Mouse (Mus musculus) left cerebral cortex, adult 11 months (tissue): ENCODE results near the gene Rnf144b.

ENCODE experiments used
- DNase-seq: peaks from one replicate; pipeline ENCODE4 v3.0.0; 2022; ENCODE audit warnings: low spot score

Gene Rnf144b

DNA sequence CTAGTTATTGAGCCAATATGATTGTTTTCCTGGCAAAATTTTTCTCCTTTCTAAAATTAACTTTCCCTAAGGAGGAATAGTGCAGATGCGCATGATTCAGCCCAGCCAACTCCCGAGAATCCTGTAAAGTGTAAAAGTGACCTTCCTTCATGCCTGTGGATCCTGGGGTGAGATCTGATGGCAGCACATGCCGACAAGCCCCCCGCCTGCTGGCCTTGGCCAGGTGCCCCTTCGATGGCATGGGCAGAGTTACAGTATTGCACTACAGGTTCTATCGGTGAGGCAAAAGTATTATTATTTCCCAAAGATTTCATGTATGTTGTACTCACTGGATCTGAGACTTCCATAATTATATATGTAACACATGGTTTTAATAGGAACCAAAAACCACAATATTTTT lies 2.5 kb downstream of the Rnf144b start:
- no peak for DNase-seq

DNA sequence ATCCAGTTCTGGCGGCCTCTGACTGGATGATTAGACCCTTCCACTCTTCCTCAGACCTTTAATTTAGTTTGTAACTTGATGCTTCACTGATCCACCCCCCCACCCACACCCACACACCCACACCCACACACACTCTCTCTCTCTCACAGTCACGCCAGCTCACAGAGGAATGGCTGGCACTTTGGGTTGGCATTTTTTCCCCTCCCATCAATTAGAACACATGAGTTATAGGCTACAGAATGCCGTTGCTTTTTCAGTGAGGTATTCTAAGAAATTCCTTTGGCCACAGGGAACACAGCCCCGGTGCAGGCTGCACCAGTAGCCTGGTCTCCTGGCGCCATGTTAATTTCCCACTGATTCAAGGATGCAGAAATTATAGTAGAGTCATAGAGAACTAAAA lies 3.1 kb downstream of the Rnf144b start:
- DNase-seq = no peak

DNA sequence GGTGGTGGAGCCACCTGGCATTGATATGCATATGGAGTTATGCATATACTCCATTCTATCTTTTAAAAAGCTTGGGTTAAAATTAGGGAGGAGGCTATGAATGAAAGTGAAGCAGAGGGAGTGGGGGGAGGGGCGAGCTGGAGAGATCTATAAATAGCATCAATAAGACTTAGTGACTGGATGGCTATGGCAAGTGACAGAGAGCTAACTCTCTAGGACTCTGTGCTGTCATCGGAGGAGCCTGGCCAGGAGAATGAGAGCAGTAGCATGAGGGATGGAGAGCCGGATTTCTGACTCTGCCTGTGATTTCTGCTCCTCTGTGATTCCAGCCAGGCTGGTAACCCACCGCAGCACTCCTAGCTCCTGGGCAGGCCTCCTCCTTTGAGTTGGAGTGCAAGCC lies 6.6 kb downstream of the Rnf144b start:
- DNase-seq = no peak

DNA sequence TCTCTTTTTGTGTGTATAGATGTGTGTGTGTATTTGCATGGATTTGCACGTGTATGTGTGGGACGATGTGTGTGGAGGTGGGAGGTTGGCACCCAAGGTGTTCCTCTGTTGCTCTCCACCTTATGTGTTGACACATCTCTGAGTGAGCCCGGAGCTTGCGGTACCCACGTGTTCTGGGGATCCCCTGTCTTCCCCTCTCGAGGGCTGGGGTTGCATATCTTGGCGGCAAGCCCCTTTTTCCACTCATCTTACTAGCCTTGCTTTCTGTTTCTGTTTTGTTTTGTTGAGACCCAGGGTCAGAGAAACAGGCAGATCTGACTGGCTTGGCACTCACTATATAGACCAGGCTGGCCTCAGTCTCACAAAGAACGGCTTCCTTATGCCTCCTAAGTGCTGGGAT lies 10.6 kb downstream of the Rnf144b start:
- DNase-seq = no peak

DNA sequence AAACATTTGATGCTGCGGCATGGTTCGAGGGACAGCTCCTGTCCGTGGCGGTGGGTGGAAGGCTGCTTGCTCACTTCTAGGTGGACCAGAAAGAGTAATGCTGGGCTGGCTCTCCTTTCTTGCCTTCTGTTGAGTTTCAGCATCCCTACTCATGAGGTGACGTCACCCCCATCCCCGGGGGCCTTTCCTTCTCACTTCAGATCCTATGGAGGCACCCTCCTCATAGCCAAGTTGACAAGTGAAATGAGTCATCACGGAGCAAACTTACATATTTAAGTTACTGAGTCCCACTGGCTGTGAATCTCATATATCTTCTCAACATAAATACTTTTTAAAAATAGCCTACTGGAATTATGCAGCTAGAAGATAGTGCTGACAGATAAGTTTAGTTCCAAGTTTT lies 12.4 kb downstream of the Rnf144b start:
- DNase-seq = peak; percentile 34

DNA sequence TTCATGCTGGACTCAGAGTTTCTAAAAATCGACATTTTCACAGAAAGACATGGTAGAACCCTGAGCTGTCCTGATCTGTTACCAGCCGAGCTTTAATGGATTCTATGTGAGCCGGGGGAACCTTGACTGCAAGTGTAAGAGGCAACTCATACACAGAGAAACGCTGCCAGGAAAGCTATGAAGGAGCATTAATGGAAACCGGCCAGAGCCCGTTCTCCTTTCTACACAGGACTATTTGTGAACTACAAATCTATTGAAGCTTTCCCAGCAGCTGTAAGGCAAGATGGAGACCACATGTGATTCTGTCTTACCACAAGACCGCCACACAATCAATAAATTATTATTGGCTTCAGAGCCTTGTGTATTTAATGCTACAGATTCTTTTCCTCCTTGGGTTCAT lies 13.3 kb downstream of the Rnf144b start:
- DNase-seq = no peak

DNA sequence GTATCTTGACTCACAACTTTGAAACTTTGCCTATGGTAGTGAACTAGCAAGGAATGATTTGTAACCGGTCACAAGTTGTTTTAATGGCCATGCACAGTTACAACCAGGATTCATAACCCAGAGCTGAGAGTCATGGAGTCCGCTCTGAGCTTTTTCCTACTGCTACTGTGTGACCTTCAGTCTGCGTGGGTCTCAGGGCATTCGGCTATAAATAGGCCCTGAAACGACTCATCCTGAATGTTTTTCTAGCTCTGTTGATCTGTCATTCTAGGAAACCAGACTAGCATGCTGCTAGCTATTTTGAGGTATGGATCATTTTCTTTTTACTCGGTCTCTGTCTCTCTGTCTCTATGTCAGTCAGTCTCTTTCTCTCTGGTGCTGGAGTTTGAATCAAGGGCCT lies 20.3 kb downstream of the Rnf144b start:
- DNase-seq = no peak

DNA sequence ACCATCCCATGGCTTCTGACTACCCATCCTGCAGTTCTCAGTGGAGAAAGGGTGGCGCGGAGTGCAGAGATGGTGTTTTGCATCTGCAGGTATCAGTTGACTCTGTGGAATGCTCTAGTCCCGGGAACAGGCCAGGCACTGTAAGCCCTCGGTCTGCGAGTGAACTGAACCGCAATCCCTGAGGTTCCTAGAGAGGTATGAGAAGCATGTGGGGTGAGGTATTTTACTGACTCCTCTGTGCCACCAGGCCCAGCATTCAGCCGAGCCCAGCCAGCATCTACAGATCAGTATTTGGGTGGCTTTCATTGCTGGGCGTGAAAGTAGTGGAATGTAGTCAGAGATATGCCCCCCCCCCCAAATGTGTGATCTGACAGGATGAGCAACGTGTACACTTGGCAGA lies 23.5 kb downstream of the Rnf144b start:
- DNase-seq = no peak

DNA sequence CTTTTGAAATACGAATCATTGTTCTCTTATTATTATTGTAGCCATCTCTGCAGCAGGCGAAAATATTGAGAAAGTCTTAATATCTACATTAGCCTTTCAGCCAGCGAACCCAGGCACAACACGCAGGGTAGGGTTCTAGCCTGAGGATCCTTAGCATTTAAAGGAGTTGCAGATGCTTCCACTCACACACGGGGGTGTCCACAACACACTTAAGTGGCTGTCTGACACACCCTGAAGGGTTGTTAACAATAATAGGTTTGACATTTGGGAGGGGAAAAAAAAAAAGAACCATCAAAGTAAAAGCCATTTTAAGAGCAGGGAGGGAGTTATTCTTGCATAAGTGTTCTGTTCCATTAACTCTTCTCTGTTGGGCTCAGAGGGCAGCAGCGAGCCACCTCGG lies 23.9 kb downstream of the Rnf144b start:
- no peak for DNase-seq

DNA sequence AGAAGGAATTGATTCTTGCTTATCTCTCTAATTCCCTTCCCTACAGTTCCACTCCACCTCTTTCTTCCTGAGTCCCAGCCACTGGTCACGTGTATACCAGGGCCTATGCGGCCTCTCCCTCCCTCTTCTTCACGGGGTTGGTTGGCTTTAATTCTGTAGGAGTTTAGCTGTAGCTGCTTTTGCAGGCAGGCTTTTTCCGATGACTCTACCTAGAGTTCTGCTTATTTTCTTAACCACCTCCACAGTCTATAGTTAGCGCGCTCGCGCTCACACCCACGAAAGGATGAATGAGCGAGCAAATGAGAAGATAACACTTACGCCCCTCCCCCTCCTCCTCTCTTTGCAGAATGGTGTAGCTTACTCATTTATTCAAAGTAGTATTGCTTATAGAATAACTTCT lies 26.1 kb downstream of the Rnf144b start:
- peak; percentile 79 for DNase-seq

DNA sequence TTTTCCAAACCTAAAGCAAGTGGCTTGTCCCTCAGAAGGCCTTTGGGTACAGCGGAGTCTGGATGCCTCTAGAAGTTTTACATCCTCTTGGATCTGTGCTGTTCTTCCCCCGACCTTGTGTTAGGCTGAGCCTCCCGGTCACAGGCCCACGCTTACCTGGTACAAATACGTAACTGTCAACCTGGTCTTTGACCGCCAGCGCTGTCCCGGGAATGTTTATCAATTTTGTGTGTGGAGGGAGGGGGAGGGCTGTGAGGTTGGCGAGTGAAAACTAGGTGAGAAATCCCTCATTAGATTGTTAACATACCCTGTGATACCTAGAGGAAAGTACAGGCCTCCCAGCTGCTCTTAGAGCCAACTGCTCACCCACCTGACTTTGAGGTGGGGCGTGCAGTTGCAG lies 27.5 kb downstream of the Rnf144b start:
- no peak for DNase-seq

DNA sequence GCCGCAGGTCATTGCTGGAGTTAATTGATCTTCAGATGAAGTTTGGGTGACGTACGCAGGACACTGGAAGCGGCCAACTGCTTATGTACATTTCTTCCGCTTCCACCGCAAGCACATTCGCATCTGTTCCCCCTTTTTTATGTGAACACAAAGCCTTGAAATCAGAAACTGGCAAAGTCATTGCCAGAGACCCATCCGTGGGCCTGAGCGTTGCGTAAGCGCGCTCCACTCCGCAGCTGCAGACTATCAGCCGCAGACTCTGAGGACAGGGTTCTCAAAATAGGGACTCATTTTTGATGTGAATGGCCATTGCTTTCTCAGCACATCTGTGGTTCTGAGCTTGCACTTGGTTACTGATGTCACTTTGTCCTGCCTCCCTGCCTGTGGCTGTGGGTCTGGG lies 28.6 kb downstream of the Rnf144b start:
- DNase-seq = no peak

DNA sequence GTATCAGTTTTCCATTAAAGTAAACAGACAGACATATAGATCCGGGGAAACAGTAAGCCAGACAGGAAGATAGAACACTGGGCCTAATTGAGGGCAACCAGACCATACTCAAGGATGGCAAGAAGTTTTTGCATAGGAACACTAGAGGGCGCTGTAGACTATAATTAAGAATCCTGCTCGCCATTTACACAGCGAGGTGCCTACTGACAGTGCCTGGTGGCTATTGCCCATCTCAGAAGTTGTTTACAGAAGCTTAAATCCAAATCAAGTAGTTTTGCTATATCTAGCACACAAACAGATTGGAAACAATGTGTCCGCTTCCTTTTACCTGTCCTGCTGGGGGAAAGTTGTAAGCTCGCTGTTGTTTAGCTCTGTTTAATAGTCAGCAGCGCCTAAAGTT lies 29.9 kb downstream of the Rnf144b start:
- no peak for DNase-seq

DNA sequence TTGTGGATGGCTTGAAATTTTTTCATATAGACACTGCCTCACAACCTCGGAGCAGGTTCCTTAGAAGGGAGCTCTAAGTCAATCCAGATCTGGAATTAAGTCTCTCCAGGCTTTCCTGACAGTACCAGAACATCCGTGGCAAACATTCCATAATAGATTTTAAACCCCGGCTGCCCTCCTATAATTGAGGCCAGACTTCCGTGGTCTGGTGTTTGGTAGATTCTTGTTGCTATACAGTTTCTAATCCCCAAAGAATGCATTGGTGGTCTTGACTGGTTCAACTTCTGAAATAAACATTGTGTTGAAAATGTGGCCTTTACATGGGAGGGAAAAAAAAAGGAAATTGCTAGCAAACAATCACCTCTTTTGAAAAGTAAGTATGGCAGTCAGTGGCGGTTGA lies 30.8 kb downstream of the Rnf144b start:
- DNase-seq = no peak

DNA sequence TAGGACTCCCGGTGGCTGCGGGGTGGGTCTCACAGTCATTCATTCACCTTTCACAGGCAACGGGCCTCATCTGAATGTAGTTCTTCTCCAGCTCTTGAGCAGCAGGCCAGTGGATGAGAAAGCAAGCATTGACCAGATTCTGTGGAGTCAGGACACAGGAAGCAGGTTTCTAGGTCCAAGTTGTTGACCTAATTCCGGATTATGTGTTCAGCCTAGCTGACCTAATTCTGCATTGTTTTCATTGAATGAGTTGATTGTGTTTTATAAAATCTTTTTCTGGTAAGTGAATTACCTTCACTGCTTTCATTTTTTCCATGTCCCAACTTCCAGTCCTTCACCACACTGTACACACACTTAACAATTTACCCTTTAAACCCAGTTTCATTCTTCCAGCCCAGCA lies 32.4 kb downstream of the Rnf144b start:
- DNase-seq = no peak

DNA sequence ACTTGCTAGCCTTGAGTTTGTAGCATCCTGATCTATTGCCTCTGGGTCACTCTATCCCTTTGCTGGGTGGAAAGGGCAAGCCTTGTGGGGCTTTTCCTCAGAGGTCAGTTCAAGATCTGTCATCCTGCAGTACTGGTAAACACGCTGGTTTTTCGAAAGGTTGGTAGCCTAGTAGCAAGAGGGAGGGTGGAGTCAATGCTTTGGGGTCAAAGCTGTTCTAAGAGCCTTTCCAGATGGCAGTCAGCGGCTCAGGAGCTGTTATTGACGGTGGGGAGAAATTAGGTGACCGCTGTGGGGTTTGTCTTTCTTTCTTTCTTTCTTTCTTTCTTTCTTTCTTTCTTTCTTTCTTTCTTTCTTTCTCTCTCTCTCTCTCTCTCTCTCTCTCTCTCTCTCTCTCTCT lies 34.4 kb downstream of the Rnf144b start:
- no peak for DNase-seq

DNA sequence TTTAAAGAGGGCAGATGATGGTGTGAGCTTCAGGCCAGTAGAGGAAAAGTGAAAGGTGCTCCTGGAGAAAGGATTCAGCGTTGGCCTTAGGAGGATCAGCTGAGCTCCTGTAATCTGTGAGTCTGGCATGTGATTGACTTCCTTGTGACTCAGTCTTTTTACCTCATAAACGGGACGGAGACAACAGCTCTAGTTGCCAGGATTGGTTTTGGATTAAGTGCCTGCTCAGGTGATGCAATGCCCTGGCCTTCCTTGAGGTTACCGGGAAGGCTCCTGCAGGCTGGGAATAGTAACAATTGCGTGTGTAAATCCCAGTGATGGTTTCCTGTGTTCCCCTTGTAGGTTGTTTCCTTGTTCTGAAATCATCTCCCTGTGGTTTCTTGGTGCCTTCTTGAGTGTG lies 39.5 kb downstream of the Rnf144b start:
- no peak for DNase-seq

DNA sequence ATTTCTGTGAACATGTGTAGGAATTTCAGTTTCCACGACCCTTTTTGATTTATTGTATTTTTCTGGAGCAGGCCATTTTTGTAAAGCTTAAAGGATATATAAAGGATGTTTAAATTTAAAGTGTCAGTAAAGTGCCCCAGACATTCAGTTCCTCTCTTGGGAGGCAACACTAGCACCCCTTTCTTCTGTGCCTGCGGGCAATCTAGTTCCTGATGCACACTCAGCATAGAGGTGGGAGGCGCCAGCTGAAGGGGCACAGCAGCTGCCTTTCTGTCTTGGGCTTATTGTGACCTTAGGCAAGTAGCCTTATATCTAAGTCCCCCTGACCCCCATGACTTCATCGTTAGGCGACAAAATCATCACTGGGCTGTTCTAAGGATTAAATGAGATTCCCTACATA lies 42.3 kb downstream of the Rnf144b start:
- DNase-seq = no peak

DNA sequence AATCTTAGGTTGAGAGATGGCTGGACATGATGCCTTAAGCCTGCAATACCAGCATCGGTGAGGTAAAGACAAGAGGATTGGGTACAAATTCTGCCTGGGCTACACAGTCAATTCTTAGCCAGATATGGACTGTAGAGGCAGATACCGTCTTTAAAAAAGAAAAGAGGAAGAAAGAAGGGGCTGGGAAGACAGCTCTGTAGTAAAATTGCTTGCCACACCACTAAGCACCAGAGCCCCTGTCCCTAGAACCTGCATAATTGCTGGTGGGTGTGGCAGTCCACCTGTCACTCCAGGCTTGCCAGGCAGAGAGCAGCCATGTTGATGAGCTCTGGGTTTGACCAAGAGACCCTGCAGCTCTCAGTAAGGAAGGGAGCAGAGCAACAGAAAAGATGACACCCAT lies 42.8 kb downstream of the Rnf144b start:
- DNase-seq = no peak

DNA sequence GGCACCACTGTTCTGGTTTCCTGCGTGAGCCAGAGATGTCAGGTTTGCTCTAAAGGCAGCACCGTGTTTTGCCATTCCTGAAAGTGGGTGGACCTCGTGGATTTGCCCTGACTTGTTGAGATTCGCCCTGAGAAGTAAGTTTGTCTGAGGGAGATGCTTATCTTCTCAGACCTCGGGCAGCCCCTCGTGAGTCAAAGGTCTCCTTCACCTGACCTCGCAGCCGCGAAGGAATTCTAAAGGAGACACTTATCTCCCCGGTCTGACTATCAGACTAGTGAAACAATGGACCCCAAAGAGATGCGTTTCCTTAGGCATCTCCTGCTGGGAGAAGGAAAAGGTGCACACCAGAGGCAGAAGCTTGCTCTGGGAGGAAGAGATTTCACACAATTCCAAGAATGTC lies 46.0 kb downstream of the Rnf144b start:
- DNase-seq = no peak

DNA sequence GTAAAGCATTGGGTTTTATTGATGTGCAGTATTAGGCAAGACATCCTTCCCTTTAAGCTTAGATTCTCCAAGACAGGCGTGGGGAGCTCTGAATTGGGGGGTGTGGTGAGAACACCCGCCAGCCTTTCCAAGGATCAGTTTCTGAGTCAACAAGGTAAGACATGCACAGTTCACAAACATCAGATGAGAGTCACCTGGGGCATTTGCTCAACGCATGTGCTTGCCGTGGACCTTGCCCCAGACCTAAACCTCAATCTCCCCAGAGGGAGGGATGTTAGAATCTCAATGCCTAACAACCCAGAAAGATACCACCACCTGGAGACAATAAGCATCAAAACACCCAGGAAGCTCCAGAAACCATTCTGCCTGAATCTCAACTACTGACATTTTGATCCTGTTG lies 47.6 kb downstream of the Rnf144b start:
- no peak for DNase-seq

DNA sequence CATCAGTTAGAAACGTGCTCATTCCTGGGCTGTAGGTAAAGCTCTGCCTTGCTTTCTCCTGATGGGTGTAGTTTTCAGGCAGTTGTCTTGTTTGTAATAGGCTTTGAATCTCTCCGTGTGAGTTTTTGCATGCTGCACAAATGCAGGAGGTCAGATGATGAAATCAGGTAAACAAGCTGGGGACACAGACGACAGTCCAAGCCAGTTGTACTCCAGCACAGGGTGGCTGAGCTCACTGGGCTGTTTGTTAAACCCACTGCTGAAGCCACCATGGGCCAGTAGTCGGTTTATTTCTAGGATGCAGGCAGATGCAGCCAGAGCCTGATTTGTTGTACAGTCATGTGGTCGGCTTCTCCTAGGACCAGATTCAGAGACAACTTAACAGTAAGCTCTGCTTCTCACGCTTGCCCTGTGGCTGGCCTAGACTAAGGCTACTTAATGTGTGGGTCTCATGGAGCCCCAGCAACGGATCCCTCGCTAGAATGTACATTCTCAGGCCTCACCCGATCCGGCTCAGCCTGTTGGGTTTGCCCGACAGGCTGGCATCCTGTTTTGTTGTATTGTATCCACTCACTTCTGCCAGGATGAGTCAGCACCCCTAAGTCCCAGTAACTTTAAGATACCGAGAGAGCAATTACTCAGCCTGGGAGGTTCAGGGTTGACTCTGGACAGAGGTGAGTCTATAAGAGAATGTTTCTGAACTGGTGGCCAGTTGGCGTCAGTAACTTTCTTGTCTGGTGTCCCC lies 48.5 kb downstream of the Rnf144b start:
- DNase-seq = no peak

DNA sequence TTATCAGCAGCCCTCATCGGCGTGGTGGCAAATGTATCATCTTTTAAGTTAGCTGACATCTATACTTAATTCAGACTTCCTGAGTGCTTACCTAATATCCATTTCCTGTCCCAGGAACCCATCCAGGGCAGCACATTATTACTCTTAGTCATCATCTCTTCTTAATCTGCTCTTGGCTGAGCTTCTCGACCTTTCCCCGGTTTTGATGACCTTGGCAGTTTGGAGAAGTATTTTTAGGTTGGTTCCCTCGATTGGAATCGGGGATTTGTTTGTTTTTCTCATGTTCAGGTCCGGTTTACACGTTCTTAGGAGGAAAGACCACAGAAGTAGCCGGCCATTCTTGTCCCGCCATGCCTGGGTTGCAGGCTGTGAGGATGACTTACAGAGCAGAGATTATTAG lies 50.4 kb downstream of the Rnf144b start:
- no peak for DNase-seq

DNA sequence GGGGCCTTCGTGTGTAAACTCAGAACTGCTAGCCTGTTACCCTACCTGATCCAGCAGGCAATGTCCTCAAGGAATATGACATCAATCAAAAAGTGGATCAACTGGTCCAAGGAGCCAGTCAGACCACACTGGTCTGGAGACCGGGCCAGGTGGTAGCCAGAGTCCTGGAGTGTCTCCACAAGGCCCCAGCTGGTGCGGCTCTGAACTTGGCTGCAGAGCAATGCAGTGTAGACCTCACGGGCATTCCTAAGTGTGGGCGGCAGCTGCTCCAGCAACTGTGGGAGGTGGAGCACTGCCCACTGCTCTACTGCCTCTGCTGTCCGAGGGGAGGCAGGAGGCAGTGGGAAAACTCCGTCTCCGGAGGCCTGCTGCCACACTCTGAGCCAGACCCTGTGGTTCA lies 55.7 kb downstream of the Rnf144b start:
- DNase-seq = no peak

DNA sequence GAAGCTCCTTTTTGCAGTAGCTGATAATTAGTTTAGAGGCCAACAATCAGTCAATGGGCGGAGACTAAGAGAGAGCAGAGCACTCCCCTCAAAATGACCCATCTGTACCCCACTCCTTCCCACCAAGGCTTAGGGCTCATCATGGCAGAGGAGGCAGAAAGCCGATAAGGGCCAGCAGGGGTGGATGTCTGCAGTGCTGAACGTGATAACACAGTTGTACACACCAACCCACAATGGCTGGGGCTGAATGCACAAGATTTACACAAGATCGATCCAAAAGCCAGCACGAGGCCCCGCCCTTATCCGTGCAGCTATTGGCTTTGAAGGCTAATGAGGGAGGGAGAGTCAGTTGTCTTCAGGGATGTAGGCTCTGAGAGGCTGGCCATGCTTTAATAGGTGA lies 58.3 kb downstream of the Rnf144b start:
- no peak for DNase-seq
